Mouse (Mus musculus) T-helper 2 cell (primary cell): ENCODE results near the gene Kpna3.

Experiments used
- in situ Hi-C: fragments of 300-600 bp; cut with MboI, MseI; formaldehyde crosslinking; loops from one replicate; pipeline ENCODE4 v1.15.1; 2025; ENCODE audit warnings: high pct_unique_total_duplicates

Gene Kpna3

GRCm38 (mm10) chr14:61394745-61395144 is 44.9 kb downstream of the Kpna3 start:
- in situ Hi-C loops = no loop called here

- in situ Hi-C loops = no loop called here
Observed at GRCm38 (mm10) chr14:61390586-61390985, 49.1 kb downstream of the Kpna3 start.

GRCm38 (mm10) chr14:61367290-61367689 is 72.4 kb downstream of the Kpna3 start:
- in situ Hi-C loops = no loop called here

GRCm38 (mm10) chr14:61364656-61365055 is 75.0 kb downstream of the Kpna3 start:
- in situ Hi-C loops = no loop called here

GRCm38 (mm10) chr14:61363734-61364133 is 75.9 kb downstream of the Kpna3 start:
- in situ Hi-C loops = no loop called here

GRCm38 (mm10) chr14:61362268-61362667 is 77.4 kb downstream of the Kpna3 start:
- in situ Hi-C loops = no loop called here

GRCm38 (mm10) chr14:61360981-61361511 is 78.6 kb downstream of the Kpna3 start:
- in situ Hi-C loops = no loop called here

GRCm38 (mm10) chr14:61360131-61360980 is 79.3 kb downstream of the Kpna3 start, which contains the start of gene Ebpl:
Gene Ebpl, minus strand, starts transcription at chr14:61360439.
- in situ Hi-C loops = no loop called here

GRCm38 (mm10) chr14:61354251-61355235 is 85.1 kb downstream of the Kpna3 start:
- in situ Hi-C loops = loop anchor here (10.0 kb wide), 1 partner anchor 1590 kb away; no protein-coding TSS in a partner anchor

- in situ Hi-C loops = loop anchor here (10.0 kb wide), 1 partner anchor 1594 kb away; no protein-coding TSS in a partner anchor
Observed at GRCm38 (mm10) chr14:61350808-61351207, 88.9 kb downstream of the Kpna3 start.

GRCm38 (mm10) chr14:61349876-61350275 is 89.8 kb downstream of the Kpna3 start:
- in situ Hi-C loops = loop anchor here (10.0 kb wide), 1 partner anchor 1595 kb away; no protein-coding TSS in a partner anchor

- in situ Hi-C loops = no loop called here
Observed at GRCm38 (mm10) chr14:61346827-61347698, 92.6 kb downstream of the Kpna3 start.

GRCm38 (mm10) chr14:61344590-61344989 is 95.1 kb downstream of the Kpna3 start:
- in situ Hi-C loops = no loop called here

GRCm38 (mm10) chr14:61339381-61339780 is 100.3 kb downstream of the Kpna3 start:
- in situ Hi-C loops = no loop called here

- in situ Hi-C loops = no loop called here
Observed at GRCm38 (mm10) chr14:61330996-61331561, 108.6 kb downstream of the Kpna3 start.

- in situ Hi-C loops = no loop called here
Observed at GRCm38 (mm10) chr14:61330591-61330990, 109.1 kb downstream of the Kpna3 start.

GRCm38 (mm10) chr14:61327618-61328450 is 111.8 kb downstream of the Kpna3 start:
- in situ Hi-C loops = loop anchor here (5.0 kb wide), 1 partner anchor 169 kb away; no protein-coding TSS in a partner anchor

- in situ Hi-C loops = loop anchor here (5.0 kb wide), 1 partner anchor 170 kb away; no protein-coding TSS in a partner anchor
Observed at GRCm38 (mm10) chr14:61327007-61327406, 112.7 kb downstream of the Kpna3 start.

- in situ Hi-C loops = no loop called here
Observed at GRCm38 (mm10) chr14:61322740-61323139, 116.9 kb downstream of the Kpna3 start.
